Mouse (Mus musculus): ENCODE results near the gene Prkab1. TPM values are rescaled to one million over a fixed set of nuclear protein-coding genes. Genes with fewer than 3 reads are reported as not detected.

Gene Prkab1
- polyA plus RNA-seq (2017; shearing (Covaris generic)) = 10 to 100 TPM; 71.5 to 86.6 TPM

DNA sequence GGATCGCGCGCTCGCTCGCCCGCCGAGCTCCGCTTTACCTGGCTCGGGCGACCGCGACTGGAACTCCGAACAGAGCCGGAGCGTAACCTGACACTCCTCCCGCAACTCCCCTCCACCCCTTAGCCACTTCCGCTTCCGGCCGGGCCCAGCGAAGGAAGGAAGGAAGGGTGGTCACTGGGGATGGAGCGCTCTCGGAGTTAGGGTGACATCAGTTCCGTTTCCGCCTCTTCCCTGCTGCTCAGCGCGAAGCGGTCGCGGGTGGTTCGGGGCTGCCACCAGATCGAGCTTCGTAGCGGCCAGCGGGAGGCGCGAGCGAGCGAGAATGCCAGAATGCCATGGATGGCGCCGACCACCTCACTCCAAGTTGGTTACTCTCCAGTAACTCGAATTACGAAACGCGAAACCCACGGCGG, at the start of gene Prkab1:
TSS of gene Prkab1 (minus strand) at position 182 of the 413 bp plus-strand sequence.

Other genes starting within 250 kb of the Prkab1 start
- 1 to 10 TPM; 4.8 to 6.6 TPM for gene Cit, start 179.2 kb downstream of the Prkab1 start, polyA plus RNA-seq (2017; shearing (Covaris generic))
- not detected for gene Tmem233, start 58.7 kb upstream of the Prkab1 start, polyA plus RNA-seq (2017; shearing (Covaris generic))

Data from activated CD4-positive, CD25-positive, alpha-beta regulatory T cell (primary cell).